Mouse (Mus musculus) layer of hippocampus, adult 8-10 months (tissue): ENCODE measurements around the gene Rev1. TPM values are rescaled to one million over a fixed set of nuclear protein-coding genes. Genes with fewer than 3 reads are reported as not detected.

ENCODE experiments used
- DNase-seq, 2 experiments: peaks; one replicate each; pipeline ENCODE4 v3.0.0; 2022; ENCODE audit warnings: low spot score in 2 of 2
- total RNA-seq, 4 experiments: library from RNA; stranded (reverse); gene quantifications; 2 replicates each; pipeline ENCODE4 v1.2.4; 2022

The Rev1 gene
- total RNA-seq = 10 to 100 TPM; 39.3 to 45.4 (median 43.0) TPM

DNA sequence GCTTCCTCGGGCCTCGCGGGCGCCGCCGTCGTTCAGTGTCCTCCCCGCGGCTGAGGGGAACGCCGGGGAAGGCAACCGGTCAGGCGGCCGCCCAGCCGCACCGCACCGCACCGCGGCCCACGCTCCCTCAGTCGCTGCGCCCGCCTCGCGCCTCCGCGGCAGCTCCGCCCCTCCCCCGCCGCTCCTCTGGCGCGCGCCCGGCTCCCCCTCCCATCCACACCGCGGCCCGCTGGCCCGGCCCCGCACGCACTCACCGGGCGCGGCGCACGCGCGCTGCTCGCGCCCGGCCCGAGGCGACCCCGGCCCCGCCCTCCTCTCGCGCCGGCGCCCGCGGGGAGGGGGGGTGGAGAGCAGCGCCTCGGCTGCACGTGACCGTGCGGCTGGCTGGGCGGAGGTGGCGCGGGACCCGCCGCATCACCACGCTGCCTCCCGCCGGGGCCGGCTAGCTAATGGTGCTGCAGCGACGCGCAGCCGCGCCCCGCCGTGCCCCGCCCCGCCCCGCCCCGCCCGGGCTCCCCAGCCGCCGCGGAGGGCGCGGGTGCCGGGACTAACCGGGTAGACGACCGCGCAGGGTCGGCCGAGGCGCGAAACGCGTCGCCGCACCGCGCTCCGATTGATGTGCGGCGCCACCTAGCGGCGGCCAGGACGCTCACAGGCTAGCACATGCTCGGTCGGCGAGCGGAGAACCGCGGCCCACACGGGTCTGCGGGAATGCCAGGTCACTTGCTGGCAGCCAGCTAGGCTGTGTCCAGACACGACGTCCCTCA, at the start of gene Rev1:
Gene Rev1, minus strand, starts transcription at position 301 of the 767 bp plus-strand sequence.
- peak; percentile 87 to 93 for DNase-seq

DNA sequence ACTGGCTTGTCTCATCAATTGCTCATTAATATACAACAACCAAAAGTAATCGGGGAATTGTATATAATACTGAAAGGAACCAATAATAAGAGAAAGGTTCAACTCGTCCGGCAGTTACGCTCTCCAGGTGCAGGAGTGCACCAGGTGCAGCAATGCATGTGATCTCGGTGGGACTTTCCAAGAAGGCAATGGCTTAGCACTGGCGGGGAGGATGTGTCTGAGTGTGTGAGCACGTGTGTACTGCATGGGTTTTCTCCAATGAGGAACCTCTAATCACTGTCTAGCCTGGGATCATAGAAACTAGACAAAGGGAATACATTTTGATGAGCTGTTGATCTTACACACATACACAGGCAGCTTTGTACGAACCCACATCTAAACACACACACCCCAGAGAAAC, 49.3 kb upstream of the Rev1 start:
- DNase-seq = no peak

DNA sequence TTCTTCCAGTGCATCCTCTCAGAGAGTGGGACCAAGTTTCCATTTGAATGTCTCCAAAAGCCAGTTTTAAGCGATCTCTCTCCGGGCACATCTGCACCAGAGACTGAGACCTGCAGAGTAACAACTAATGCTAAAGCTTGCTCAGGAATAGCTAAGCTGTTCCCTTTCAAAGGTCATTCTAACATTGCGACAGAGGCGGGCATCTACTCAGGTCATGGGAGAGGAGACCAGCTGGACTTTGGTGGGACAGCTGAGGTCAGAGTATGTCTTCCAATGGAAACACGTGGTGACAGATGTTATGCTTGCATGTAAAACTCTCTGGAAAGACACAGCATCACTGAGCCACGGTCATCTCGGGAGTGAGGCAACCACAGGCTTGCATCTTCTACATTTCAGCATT, 46.5 kb upstream of the Rev1 start:
- no peak for DNase-seq

DNA sequence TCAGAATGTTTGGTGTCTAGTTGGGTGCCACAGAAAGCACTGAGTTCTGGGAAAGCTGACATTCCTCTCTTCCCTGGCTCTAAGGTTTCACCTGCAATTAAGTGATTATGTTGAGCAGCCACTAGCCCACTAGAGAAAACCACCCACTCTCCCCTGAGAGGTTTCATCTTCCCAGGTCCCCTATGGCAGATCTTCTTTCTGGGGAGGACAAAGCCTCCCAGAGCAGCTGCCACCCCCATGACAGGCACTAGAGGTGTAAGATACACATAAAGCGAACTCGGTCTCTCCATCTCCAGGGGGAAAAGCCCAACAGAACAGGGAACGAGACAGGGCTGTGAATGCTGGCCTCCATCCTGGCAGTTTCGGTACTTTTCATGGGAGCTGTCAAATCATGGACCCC, 42.3 kb upstream of the Rev1 start:
- DNase-seq = no peak

DNA sequence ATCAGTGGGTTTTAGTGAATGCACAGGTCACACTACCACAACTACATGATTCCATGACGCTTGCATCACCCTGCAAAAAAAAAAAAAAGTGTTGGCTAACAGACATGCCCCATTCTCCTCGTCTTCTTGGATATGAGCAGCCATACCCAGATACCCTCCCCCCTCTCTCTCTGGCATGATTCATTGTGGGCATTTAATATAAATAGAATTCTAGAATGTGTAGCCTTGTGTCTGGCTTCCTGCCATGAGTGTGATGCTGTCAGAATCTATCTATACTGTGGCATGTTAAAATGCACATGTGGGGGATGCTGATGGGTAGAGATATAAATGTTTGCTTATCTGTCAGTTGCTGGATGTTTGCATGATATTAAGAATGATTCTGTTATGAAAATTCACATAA, 36.1 kb upstream of the Rev1 start:
- no peak for DNase-seq

DNA sequence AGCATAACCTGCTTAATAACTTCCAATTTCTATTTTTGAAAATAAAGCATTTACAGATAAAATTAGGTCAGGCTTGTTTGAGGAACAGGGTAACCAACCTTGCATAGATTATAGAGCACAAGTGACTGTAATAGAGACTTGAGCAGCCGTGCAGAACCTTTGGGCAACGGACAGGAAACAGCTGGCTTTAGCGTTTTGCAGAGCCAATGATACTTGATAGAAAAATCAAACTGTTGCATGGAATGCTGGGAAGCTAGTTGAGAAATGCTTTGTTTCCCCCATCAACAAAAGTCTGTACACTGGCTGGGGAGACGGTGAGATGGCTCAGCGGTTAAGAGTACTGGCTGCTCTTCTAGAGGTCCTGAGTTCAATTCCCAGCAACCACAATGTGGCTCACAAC, 20.5 kb upstream of the Rev1 start:
- no peak for DNase-seq

DNA sequence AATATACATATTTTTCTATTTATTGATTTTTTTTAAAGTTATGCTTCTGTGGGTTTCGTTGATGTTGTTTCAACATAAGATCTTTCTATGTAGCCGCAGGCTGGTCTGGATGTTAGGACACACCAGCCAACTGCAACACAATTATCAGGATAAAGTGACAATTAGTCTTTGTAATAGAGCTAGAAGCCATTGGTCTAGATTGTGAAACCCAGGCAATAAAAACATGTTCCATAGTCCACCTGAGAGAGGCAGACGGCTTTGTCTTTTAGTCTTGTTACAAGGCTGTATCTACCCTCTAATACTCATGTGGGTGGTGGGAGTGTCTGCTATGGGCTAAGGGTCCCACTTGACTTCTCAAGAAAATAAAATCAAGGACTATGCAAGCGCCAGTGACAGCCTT, 16.4 kb upstream of the Rev1 start:
- DNase-seq = no peak

DNA sequence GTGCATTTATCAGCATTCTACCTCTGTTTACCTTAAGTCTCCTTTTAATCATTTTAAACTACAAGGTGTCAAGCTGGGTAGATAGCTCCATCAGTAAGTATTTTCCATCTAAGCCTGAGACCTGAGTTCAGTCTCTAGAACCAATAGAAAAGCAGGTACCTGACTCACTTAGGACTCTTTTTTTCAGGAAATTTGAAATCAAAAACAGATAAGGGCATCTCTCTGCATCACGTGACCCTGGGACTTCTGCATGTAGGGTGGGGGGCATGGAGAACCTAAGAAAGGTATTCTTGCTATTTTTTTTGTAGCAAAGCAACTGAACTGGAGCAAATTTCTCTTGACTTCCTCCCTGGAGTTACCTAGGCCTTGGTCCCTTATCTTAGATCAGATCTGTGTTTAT, 11.8 kb upstream of the Rev1 start:
- DNase-seq = no peak

DNA sequence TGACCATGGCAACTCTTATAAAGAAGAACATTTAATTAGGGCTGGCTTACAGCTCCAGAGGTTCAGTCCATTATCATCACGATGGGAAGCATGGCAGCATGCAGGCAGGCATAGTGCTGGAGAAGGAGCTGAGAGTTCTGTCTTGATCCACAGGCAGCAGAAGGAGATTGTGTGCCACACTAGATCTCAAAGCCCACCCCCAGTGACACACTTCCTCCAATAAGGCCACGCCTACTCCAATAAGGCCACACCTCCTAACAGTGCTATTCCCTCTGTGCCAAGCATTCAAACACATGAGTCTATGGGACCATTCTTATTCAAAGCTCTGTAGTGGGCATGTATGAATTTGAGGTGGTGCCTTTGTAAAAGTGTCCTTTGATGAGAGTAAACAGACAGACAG, 11.3 kb upstream of the Rev1 start:
- DNase-seq = no peak

DNA sequence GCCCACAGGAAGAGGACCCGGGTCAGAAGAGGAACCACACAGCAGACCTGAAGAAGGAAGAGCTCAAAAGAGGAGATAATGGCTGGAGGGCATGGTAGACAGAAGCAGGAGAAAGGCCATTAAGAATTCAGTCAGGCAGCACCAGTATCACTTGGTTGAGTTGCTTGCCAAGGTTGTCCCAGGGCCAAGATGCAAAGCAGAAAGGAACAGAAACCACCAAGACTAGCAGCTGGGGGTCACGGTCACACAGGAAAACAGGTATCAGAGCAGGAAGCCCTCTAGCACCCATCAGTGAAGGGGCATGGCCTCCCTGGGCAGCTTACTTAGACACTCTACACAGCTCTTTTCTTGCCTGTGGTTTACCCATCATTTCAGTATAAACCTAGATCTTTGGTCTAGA, 9.8 kb upstream of the Rev1 start:
- no peak for DNase-seq

DNA sequence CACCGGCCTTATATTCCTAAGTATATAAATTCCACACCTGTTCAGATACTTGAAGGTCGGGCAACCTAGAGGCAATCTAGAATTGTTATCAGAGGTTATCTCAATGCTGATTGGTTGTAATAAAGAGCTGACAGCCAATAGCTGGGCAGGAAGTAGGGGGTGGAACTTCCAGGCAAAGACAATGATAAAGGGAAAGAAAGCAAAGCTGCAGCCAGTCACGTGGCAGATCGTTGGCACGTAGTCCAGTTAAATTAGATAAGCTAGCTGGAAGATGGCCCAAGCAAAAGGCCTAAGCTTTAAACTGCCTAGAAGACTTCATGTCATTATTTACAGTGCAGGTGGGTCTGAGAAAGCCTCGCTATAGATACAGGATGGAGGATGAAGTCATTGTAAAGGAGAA, 3.3 kb upstream of the Rev1 start:
- DNase-seq = no peak

DNA sequence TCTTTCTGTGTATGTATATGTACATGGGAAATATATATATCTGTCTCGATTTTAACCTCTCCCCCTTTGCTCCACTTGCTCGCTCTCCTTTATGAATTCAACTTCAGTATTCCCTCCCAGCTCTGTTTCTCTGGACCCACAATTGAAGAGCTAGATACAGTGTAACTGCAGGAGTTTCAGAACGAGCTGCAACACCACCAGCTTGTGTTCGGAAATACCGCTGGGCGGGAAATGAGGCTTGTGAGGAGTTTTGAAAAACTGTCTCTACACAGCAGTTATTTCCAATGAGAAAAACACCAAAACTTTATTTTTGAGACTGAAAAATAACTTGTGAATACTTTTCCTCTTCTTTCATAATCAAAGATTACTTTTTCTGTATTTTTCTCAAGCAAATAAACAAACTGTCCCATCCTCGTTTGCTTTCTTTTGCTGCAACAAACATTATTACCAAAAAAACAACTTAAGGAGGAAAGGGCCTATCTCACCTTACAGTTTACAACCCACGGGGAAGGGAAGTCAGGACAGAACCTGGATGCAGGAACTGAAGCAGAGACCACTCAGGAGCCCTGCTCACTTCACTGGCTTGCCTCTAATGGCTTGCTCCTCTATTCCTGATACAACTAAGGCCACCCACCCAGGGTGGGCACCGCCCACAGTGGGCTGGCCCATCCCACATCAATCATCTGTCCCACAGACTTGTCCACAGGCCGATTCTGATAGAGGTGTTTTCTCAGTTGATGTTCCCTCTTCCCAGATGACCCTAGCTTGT, 1.3 kb upstream of the Rev1 start:
- DNase-seq = no peak

DNA sequence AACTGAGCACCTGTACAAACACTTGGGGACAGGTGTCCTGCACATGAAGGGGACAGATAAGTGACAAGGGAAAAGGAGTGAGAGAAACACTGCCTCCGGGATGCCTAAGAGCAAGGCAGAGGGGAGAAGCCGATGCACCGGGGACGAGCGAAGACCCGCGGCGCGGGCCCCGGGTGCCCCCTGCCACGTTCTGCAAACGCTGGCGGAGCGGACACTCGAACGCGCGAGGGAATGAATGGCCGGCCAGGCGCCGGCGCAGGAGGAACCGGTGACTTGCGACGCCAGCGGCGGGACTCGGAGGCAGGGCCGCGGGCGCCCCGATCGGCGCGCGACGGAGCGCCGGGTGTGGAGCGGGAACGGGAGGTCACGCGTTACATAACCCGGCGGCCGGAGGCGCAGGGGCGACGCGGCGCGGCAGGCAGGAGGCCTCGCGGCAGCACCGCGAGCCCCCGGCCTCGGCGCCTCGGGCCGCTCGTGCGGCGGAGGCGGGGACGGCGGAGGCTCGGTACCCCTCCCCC, 623 bp downstream of the Rev1 start:
- DNase-seq = peak; percentile 32

DNA sequence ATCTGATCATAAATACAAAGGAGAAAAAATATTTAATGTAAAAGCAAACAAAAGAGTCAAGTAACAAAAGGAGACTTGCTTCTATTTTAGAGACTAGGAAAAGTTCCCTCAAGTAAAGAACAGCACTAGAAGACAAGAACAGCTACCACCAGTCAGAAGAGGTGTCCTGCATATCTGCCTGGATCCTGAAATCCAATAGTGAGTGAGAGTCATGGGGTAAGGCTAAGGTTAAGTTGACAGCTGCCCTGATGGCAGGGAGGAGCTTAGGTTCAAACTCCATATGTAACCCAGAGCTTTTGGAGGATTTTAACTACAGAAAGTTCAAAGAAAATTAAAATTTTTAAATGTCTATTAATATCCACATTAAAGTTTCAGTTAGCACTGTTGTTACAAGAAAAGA, 2.6 kb downstream of the Rev1 start:
- no peak for DNase-seq

DNA sequence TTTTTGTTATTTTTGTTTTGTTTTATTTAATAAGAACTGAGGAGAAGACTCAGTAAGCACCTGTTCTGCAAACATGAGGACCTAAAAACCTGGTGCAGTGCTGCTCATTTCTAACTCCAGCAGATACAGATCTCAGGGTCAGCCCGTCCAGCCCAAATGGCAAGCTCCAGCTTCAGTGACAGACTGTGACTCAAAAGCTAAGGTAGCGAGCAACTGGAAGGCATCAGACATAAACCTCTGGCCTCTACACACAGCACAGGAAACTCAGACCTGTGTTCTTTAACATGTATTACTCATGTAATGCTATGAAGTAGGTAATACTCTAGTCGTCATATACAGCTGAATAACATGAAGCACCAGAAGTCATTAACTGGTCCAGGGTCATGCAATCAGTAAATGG, 3.2 kb downstream of the Rev1 start:
- no peak for DNase-seq

DNA sequence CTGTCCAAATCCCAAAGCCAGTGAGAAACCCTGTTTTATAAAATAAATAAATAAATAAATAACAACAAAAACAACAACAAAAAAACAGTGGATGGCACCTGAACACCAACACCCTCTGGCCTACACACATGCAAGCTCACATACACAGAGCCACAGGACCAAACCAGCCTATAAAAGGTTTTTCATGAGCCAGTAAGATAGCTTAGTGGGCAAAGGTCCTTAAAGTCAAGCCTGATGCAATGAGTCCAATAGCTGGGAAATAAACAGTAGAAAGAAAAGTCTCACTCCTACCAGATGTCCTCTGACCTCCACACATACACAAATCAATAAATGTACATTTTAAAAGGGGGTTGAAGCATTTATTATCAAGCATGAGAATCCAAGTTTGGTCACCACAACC, 5.3 kb downstream of the Rev1 start:
- no peak for DNase-seq

DNA sequence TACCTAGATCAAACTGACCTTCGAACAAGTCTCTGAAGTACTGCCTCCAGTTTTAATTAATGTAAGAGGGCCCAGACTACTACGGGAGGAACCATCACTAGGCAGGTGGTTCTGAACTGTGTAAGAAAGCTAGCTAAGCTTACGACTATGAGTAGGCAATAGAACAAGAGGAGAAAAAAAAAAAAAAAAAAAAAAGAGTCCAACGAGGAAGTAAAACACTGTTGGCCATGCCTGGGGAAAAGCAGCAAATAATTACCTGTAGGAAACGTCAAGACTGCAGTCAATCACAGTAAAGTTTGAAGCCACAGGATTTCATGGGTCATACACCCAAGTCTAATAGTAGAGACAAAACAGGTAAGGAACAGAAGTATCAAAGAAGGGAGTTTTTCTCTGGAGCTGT, 8.7 kb downstream of the Rev1 start:
- DNase-seq = no peak

DNA sequence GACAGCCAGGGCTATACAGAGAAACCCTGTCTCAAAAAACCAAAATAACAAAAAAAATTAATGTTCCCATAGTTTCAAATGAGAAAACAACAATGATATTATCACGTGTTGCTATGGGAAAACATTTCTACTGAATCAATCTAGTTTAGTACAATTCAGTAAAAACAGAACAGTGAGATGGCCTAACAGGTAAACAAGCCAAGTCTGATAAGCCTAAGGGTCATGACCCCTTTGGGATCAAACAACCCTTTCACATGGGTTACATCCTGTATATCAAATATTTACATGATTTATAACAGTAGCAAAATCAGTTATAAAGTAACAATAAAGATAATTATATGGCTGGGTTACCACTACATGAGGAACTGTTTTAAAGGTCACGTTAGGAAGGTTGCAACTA, 11.0 kb downstream of the Rev1 start:
- DNase-seq = no peak

DNA sequence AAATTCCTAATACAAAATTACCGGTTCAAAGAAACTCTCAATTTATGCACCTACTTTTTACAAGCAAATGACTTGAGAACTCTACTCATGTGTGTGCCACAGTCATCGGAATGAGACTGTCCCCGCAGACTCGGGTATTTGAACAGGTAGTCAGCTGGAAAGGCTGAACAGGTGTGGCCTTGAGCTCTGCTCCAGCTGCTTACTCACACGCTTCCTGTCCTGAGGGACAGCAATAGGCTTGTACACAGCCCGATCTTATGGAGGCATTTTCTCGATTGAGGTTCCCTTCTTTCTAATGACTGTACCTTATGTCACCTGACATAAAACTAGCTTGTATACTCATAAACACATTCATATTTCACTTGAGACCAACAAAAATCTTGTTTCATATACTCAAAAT, 19.8 kb downstream of the Rev1 start:
- DNase-seq = no peak

DNA sequence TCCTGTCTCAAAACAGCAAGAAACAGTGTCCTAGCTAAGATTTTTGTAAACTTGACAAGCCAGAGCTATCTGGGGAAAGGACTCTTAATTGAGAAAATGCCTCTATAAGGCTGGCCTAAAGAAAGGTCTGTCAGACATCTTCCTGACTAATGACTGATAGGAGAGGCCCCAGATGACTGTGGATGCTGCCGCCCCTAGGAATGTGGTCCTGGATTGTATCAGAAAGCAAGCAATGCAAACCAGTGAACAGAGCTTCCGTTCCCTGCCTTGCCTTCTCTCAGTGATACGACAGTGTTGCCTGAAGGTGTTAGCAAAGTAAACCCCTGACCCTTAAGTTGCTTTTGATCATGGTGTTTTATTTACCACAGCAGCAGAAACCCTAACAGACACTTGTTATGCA, 25.8 kb downstream of the Rev1 start:
- DNase-seq = no peak

DNA sequence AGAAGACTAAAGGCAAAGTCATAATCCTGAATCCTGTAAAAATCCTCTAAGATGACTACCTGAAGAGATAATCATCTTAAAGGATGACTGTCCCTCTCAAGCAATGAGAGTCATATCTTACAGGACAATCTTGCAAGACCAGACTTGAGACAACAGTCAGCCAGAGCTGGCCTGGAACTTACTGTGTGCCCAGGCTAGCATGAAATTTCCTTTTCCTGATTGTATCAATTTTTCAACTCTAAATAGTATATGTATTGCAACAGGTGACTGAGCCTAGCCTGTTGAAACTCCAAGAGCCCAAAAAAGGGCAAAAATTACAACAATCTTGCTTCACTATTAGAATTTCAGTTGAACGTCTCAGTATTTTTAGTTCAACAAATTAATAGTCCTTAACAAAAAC, 26.4 kb downstream of the Rev1 start:
- DNase-seq = no peak

DNA sequence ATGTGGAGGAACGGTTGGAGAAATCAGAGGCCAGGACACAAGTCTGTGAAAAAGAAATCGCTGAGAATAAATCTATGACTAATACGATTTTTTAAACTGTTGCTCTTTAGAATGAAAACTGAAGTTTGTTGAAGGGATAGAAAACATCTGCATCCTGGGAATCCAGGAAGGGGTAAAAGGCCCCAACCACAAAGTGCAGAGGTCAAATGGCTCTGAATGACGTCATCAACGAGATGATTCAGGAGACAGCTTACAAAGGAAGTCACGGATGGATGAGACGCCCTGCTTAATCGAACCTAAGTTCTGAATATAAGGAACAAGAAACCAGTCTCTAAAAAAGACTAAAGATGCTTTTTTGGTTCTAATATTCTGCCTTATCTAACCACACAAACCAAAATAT, 48.3 kb downstream of the Rev1 start:
- no peak for DNase-seq

DNA sequence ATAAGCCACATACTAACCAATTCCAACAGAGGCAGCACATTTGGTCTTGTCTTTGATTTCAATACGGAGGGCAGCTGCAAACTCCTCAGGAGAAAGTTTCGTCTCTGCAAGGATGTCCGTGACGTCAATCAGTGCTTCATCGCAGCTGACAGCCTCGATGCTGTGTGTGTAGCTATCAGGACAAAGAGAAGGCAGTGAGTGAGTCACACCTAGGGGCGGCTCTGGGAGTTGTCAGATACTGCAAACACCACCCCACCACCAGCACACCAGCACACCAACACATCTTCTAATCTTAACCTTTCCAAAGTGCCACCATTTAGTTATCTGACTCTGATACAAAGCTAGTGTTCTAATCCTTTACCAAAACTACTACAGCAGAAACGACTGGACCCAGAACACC, 58.3 kb downstream of the Rev1 start:
- DNase-seq = no peak
